Mouse (Mus musculus) ES-Bruce4 (cell line): ENCODE data around the gene Ndufaf1.

Experiments
- CTCF ChIP-seq: IDR thresholded peaks from one replicate; pipeline ENCODE4 v1.8.1; 2011; ENCODE audit warnings: low read depth, low read length
- EP300 ChIP-seq: IDR thresholded peaks from 2 replicates; pipeline ENCODE4 v1.6.1; 2011; ENCODE audit warnings: low read depth, low read length; ENCODE audit not compliant: insufficient read depth
- POLR2A ChIP-seq: IDR thresholded peaks from one replicate; pipeline ENCODE4 v1.8.1; 2011; ENCODE audit warnings: low read length; ENCODE audit not compliant: insufficient read depth

DNA sequence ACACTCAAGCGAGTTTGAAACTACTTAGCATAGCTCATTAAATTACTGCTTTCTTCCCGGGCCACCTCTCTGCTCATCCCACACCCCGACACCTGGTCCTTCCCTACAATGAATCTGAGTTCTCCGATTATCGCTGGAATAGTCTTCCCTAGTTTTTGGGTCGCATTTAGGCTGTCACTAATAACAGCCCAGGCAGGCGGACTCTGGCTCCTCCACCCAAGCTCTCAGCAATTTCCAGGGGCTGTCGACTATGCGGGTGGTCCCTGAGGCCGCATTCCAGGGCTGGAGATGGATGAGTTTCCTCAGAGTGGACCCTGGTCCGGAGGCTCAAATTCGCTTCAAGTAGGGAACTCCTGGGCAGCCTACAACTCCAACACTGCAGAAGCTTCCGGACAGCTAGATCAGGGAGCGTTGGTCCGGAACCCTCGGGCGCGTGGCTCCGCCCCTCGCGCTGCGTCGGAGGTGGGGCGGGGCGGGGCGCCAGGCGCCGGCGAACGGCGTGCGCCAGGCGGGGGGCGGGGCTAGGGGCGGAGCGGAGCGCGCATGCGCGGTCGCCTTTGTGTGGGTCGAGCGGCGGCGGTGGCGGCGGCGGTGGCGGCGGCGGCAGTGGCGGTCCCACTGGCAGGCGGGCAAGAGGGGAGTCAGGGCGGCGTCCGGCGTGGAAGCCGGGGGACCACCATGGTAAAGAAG is 12.0 kb upstream of the Ndufaf1 start, which contains the start of gene Rtf1:
- TF ChIP-seq EP300 (no peak), POLR2A (peak; percentile 86), CTCF (no peak)
